Mouse (Mus musculus): ENCODE data around the gene Epo.

The Epo gene

GRCm38 (mm10) chr5:137539291-137539801 lies 6.3 kb upstream of the Epo start:
- DNase-seq (ENCODE audit: low read depth, low spot score), result no peak

GRCm38 (mm10) chr5:137537461-137537860 lies 4.4 kb upstream of the Epo start:
- no peak for DNase-seq (ENCODE audit: low read depth, low spot score)

- no peak for DNase-seq (ENCODE audit: low read depth, low spot score)
Measured at GRCm38 (mm10) chr5:137535318-137535717, 2.3 kb upstream of the Epo start.

DNA sequence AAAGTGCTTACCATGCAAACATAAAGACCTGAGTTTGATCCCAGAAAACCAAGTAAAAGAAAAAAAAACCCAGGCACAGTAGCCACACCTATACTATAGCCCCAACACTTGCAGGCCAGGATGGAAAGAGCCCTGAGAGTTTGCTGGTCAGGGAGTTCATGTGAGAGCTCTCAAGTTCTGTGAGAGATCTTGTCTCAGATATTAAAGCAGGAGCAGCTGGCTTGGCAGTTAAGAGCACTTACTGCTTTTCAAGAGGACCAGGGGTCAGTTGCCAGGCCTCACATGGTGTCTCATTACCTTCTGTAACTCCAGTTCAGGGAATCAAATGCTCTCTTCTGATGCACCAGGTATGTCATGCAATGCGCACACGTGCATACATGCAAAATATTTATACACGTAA lies 1.7 kb upstream of the Epo start:
- no peak for DNase-seq (ENCODE audit: low read depth, low spot score)

DNA sequence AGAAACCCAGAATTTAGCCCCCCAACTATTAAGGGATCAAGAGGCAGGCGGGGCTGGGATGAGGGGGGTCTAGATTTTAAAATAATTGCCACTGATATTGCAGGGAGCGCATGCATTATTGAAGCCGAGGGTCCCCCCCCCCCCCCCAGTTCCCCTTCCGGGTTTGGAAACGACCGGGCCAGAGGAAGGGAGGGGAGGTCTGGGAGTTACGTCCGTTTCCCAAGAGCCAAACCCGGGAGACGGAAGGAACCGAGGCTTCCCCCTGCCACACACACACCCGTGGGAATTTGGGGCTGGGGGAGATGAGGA lies 280 bp downstream of the Epo start:
- no peak for DNase-seq (ENCODE audit: low read depth, low spot score)

- peak; percentile 58 for DNase-seq (ENCODE audit: low read depth, low spot score)
Measured at GRCm38 (mm10) chr5:137532131-137532807, 773 bp downstream of the Epo start.

DNA sequence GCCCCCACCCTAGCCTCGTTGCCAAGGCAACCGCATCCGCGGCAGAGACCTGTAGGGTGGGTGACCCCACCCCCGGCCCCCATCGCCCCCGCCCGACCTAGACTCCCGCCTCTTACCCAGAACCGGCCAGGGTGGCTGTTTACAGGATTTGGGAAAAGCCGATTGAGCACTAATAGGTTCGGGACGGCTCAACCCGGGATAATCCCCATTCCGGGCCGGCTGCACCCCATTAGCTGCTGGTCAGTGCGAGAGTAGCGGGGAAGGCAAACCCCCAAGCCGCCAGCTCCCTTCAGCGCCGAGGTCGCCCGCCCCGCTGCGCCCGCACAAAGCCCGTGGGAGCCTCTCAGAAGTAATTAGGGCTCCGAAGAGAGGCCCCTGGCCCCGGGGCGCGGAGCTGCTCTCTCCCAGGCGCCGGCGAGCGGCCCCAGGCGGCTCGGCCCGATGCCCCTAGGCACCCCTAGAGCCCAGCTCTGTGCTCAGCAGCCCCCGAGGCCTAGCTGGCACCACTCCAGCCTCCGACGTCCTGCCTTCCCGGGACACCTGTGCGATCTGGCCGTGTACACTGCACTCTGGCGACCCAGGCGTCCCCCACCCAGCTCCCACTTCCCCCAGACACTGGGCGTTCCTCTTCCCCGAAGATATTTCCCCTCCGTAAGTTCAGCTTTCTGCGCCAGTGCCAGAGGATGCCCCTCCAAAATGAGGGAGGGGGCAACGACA lies 1.5 kb downstream of the Epo start:
- peak; percentile 56 for DNase-seq (ENCODE audit: low read depth, low spot score)

GRCm38 (mm10) chr5:137530588-137531413 lies 2.2 kb downstream of the Epo start:
- DNase-seq (ENCODE audit: low read depth, low spot score), result peak; percentile 86

GRCm38 (mm10) chr5:137530075-137530474 lies 3.0 kb downstream of the Epo start:
- DNase-seq (ENCODE audit: low read depth, low spot score), result no peak

GRCm38 (mm10) chr5:137529221-137529995 lies 3.6 kb downstream of the Epo start:
- DNase-seq (ENCODE audit: low read depth, low spot score), result no peak

DNA sequence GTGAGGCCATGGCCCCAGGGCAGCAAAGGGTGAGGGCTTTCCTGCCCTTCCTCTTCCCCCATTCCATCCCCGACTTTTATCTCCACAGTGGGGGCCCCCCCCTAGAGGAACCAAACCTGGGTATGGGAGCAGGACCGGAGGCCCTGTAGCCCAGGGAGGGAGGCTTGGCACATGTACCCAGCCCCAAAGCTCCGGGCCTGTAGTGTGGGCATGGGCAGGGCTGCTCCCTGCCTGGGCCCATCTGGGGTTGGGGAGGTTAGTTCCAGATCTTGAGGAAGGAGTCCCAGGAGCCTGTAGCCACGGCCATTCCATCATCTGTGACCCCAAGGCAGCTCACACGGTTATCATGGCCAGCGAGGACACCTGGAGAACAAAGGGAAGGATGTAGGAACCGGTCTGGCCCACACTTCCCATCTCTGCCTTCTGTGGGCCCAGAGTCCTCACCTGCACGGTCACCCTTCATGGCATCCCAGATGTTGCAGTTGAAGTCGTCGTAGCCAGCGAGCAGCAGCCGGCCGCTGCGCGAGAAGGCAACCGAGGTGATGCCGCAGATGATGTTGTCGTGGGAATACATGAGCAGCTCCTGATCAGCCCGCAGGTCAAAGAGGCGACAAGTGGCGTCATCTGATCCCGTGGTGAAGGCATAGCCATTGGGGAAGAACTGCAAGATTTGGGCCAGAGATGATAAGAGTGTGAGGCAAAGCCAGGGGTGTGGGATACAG lies 4.6 kb downstream of the Epo start:
- DNase-seq (ENCODE audit: low read depth, low spot score), result no peak

- no peak for DNase-seq (ENCODE audit: low read depth, low spot score)
Measured at GRCm38 (mm10) chr5:137527413-137527812, 5.6 kb downstream of the Epo start.

GRCm38 (mm10) chr5:137526192-137526936 lies 6.7 kb downstream of the Epo start:
- DNase-seq (ENCODE audit: low read depth, low spot score), result peak; percentile 62

GRCm38 (mm10) chr5:137525511-137525910 lies 7.5 kb downstream of the Epo start:
- no peak for DNase-seq (ENCODE audit: low read depth, low spot score)

DNA sequence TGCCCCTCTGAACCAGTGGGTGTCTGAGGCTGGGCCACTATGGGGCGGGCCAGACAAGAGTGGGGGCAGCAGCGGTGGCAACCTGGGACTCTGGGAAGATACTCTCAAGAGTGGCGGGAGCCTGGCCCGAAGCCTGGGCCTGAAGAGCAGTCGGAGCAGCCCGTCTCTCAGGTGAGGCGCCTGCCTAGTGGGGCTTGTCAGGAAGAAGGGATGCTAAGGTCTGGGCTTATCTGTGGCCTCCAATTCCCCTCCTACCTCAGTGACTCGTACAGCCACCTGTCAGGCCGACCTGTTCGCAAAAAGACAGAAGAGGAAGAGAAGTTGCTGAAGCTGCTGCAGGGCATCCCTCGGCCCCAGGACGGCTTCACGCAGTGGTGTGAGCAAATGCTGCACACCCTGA lies 8.4 kb downstream of the Epo start:
- DNase-seq (ENCODE audit: low read depth, low spot score), result no peak

DNA sequence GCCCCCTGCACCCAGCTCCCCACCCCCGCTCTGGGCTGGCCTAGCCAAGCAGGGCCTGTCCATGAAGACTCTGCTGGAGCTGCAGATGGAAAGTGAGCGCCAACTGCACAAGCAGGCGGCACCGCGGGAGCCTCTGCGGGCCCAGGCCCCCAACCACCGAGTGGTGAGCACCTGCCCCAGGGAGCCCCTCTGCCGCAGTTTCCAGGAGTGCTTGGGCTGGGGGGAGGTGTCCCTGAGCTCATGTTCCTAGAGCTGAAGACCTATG lies 8.9 kb downstream of the Epo start:
- no peak for DNase-seq (ENCODE audit: low read depth, low spot score)

- no peak for DNase-seq (ENCODE audit: low read depth, low spot score)
Measured at GRCm38 (mm10) chr5:137523396-137524250, 9.4 kb downstream of the Epo start.

DNA sequence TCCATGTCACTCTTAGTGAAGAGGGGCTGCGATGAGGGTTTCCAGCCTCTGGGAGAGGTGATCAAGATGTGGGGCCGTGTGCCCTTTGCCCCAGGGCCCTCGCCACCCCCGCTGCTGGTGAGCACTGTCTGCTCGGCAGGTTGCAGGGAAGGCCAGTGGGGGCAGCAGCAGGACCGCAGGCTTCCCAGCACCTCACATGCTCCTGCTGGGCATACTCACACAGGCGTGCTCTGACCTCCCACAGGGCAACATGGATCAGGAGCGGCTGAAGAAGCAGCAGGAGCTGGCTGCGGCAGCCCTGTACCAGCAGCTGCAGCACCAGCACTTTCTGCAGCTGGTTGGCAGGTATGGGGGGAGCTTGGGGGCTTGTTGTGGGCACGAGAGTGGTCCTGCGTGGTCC lies 10.3 kb downstream of the Epo start:
- no peak for DNase-seq (ENCODE audit: low read depth, low spot score)

DNA sequence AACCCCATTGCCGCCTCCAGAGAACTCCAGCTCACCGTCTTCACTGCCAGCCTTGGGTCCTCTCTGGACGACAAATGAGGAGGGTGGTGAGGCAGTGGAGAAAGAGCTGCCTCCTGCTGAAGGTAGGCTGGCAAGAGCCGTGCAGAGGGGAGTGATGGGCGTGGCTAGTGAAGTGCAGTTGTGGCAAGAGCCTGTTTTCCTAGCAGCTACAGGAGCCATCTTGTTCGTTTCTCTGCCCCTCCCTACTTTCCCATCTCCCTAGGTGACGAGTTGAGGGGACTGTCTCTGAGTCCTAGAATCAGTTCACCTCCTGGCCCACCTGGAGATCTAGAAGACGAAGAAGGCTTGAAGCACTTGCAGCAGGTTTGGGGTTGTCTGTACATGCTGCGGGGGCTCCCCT lies 11.2 kb downstream of the Epo start:
- DNase-seq (ENCODE audit: low read depth, low spot score), result no peak

Measured in 3T3-L1 (cell line).